7 mouse cellular contexts compared by ENCODE assay signal in genomic region chr17:50261615-50262014, GRCm38 (mm10). TPM values are rescaled to one million over a fixed set of nuclear protein-coding genes. Genes with fewer than 3 reads are reported as not detected.
"Had no signal": no experiment of that assay in that cellular context is flagged by ENCODE, and none has a peak within 500 bp of the region (broad histone marks: within the 10 kb centered on the region; RNA-seq: fewer than 3 reads in every experiment).

No protein-coding gene starts in this region.

RNA-seq across cellular contexts. Expression of gene Dazl, which starts 31.8 kb away (rescaled TPM):
- total RNA-seq: common myeloid progenitor, adult 5-6 weeks; granulocyte monocyte progenitor cell, adult 5-6 weeks had no signal
- polyA plus RNA-seq: embryonic facial prominence, embryonic 10.5 days; embryonic facial prominence, embryonic 11.5 days; erythroblast, embryonic 14.5 days; forebrain, embryonic 10.5 days; forebrain, embryonic 11.5 days had no signal
